Mouse (Mus musculus): Measurements from ENCODE around the gene Cars2. TPM values are rescaled to one million over a fixed set of nuclear protein-coding genes. Genes with fewer than 3 reads are reported as not detected.

Cars2 gene
- polyA plus RNA-seq, 1 experiment from 2014 or later: 23.8 TPM

Other genes starting within 250 kb of the Cars2 start
- 41.6 and 42.4 TPM in 2 replicates for gene Col4a2, start 238.0 kb downstream of the Cars2 start, polyA plus RNA-seq (2015; fragmentation: Nextera tagmentation; extraction: Ambion mirVana)
- gene Col4a1, start 238.0 kb downstream of the Cars2 start, polyA plus RNA-seq (2015; fragmentation: Nextera tagmentation; extraction: Ambion mirVana): 93.3 and 94.0 TPM in 2 replicates
- gene Rab20, start 72.1 kb downstream of the Cars2 start, polyA plus RNA-seq (2015; fragmentation: Nextera tagmentation; extraction: Ambion mirVana): 1.1 and 1.8 TPM in 2 replicates
- gene Naxd, start 53.3 kb downstream of the Cars2 start, polyA plus RNA-seq (2015; fragmentation: Nextera tagmentation; extraction: Ambion mirVana): 153 and 161 TPM in 2 replicates
- 40.7 and 44.7 TPM in 2 replicates for gene Ing1, start 4.8 kb upstream of the Cars2 start, polyA plus RNA-seq (2015; fragmentation: Nextera tagmentation; extraction: Ambion mirVana)
- gene Ankrd10, start 85.0 kb upstream of the Cars2 start, polyA plus RNA-seq (2015; fragmentation: Nextera tagmentation; extraction: Ambion mirVana): 86.4 and 87.4 TPM in 2 replicates
- gene 1700016D06Rik, start 150.3 kb upstream of the Cars2 start, polyA plus RNA-seq (2015; fragmentation: Nextera tagmentation; extraction: Ambion mirVana): not detected in 2 replicates
- 62.4 and 62.5 TPM in 2 replicates for gene Arhgef7, start 176.9 kb upstream of the Cars2 start, polyA plus RNA-seq (2015; fragmentation: Nextera tagmentation; extraction: Ambion mirVana)

All from hindbrain, embryonic 13.5 days (tissue).